Mouse (Mus musculus) right cerebral cortex, postnatal 36 days (tissue): ENCODE results near the gene Hist1h3i.
"Not testable (repeated sequence)": the region's sequence is repeated elsewhere in the genome, so short reads cannot be mapped to it uniquely, and the experiment has no call there.

ENCODE experiments used
- DNase-seq, 2 experiments: peaks; one replicate each; pipeline ENCODE4 v3.0.0; 2022; ENCODE audit warnings: low spot score in 2 of 2, mixed read lengths in 1 of 2

Hist1h3i gene

DNA sequence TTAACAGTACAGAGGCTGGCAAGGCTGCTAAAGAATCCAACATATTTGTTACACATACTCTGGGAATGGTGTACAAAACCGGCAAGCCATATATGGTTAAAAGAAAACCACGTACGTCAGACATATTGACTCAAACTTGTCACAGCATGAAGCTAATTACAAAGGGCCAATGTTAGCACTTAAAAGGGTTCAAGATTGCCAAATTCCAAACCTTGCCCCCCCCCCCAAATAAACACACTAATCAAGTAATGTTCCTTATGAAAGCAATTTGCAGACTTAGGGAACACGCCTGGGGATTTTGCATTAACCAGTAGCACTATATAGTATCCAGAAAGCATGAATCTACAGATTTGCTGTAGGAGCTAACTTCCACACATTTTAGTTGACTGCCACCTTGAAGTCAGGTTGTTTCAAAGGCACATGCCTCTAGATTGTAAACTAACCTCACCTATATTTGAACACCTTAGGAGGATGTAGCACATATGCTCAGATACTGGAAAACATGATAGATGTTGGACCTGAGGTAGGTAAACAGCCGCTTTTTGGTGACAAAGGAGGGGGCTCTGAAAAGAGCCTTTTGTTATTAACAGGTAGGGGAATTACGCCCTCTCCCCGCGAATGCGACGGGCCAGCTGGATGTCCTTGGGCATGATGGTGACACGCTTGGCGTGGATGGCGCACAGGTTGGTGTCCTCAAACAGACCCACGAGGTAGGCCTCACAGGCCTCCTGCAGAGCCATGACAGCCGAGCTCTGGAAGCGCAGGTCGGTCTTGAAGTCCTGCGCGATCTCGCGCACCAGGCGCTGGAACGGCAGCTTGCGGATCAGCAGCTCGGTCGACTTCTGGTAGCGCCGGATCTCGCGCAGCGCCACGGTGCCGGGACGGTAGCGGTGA lies 562 bp downstream of the Hist1h3i start:
- peak; percentile 9 to 11 for DNase-seq

DNA sequence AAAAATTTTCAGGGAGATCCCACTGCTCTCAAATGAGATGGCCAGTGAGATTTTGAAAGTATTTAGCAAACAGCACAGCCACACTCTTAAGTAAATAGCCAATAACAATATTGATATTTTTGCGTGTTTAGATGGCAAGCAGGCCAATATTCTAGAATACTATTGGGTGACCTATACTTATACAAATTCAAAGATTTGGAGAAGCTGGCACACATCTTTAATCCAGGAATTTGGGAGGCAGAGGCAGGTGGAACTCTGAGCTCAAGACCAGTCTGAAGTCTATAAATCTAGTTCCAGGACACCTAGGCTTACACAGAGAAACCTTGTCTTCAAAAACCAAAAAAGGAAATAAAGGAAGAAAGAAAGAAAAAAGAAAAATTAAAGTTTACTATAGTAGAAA lies 1.5 kb downstream of the Hist1h3i start:
- no peak for DNase-seq

DNA sequence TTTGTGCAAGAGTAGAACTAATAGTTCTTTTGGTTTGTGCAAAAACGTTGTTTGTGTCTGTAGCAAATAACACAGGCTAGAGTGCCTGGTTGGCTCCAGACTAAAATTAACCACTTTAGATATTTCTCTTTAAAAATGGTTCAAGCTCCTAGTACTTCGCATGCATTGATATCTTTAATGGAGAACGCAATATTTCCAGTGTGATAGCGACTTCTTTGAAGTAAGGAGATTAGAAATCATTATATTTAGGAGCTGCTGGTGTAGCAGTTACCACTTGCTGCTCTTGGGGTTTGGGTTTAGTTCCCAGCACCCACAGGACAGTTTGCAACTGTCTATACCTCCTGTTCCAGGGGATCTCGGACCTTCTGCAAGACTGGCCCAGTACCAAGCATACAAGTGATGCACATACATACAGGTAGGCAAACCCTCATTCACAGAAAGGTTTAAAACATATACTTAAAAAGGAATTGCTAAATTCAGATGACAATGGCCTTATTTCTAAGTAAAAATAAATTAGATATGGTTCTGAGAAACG lies 2.1 kb downstream of the Hist1h3i start:
- DNase-seq = no peak

DNA sequence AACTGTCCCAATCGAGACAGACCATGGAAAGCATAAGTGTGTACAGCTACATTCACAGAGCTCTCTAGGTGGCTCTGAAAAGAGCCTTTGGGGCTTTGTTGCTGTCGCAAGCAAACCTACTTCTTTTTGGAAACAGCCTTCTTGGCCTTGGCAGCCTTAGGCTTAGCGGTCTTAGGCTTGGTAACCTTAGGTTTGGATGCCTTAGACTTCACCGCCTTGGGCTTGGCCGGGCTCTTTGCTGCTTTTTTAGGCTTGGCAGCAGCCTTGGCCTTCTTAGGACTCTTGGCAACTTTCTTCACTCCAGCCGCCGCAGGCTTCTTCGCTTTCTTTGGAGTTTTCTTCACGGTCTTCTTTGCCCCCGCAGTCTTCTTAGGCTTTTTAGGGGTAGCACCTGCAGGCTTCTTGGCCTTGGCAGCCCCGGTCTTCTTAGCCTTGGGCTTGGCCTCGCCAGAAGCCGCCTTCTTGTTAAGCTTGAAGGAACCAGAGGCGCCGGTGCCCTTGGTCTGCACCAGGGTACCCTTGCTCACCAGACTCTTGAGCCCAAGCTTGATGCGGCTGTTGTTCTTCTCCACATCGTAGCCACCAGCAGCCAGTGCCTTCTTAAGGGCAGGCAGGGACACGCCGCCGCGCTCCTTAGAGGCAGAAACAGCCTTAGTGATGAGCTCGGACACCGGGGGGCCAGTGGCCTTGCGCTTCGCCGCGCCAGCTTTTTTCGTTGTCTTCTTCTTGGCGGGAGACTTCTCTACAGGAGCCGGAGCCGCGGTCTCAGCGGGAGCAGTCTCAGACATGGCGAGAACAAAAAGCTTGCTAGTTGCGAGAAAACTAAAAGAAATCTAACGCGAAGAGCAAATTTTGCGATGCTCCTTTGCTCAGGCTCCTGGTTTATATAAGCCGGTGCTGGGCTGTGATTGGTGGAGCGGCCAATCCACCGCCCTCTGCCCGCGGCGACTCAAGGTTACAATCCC lies 3.1 kb downstream of the Hist1h3i start, which contains the start of gene Hist1h1b:
Hist1h1b (minus strand) TSS at position 859 of the 965 bp plus-strand sequence.
- DNase-seq = peak; percentile 36 to 57

DNA sequence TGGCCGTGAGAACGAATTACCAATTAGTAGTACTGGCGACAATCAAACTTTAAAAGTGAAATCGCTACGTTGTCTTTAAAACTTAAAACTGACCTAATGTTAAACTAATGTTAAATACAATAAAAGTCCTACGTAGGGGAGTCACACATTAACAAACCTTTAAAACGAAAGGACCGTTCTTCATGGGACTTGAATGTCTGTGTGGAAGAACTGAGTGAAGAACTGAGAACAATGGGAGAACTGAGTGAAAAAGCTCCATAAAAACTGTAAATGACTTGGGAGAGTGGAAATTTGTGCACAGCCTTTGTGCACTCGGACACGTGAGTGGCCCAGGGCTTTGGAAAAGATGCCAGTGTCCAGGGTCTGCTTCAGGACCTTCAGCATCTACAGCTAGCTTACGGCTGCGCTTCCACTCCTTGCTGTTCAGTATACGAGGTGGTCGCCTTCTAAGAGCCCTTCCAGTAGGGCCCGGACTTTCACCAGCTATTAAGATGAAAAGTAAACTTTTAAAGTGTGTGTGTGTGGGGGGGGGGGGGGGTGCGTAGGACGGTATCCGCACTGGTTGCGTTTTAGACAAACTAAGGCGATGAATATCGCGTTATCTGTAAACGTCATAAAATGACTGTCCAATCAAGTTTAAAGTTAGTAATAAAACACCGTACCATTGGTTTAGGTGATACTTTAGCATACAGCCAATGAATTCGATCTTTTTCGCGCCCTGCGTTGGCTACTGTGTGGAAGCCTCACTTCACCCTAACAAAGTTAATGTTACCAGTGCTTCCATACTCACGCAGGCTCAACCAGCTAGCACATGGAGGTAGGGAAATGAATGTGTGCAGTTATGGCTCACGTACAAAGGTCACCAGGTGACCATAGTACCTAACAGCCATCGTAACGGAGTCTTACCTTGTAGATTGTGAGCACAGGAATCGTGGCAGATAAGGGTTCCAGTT lies 4.1 kb downstream of the Hist1h3i start:
- peak; percentile 53 to 68 for DNase-seq

DNA sequence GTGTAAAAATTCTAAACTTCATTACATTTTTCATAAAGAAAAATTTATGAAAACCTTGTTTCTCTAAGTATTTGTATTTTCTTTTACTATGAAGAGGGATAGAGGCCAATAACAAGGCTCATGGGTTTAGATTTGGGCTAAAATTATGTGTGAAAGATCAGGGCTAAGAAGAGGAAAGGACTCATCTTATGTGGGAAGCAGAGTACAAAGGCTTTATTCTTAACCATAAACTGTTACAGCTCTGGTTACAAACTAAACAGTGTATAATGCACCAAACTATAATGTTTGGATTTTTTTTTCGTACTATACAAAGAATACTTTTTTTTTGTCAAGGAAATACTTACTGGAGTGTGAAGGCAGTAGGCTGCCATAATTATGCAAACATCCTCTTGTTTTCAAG lies 27.5 kb downstream of the Hist1h3i start:
- DNase-seq = no peak

DNA sequence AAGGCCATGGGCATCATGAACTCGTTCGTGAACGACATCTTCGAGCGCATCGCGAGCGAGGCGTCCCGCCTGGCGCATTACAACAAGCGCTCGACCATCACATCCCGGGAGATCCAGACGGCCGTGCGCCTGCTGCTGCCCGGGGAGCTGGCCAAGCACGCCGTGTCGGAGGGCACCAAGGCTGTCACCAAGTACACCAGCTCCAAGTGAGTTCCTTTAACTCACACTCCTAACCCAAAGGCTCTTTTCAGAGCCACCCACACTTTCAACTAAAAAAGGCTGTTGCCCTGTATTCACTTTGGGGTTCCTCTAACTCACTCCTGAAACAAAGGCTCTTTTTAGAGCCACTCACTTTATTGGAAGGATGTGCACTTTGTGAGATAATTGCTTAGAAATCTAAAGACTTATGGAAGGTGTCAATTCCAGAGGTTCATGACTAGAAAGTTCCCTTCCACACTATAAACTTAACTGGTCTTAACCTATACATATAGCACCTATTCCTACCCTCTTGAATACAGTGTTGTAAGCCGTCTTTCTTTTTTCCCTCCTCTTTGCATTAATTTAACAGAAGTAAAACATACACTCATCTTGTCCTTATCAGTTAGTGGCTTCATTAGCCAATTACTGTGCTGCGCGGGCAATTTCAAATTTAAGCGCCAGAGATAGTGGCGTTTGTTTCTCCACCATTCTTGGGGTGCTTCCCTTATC lies 28.7 kb downstream of the Hist1h3i start:
- not testable (repeated sequence) for DNase-seq

DNA sequence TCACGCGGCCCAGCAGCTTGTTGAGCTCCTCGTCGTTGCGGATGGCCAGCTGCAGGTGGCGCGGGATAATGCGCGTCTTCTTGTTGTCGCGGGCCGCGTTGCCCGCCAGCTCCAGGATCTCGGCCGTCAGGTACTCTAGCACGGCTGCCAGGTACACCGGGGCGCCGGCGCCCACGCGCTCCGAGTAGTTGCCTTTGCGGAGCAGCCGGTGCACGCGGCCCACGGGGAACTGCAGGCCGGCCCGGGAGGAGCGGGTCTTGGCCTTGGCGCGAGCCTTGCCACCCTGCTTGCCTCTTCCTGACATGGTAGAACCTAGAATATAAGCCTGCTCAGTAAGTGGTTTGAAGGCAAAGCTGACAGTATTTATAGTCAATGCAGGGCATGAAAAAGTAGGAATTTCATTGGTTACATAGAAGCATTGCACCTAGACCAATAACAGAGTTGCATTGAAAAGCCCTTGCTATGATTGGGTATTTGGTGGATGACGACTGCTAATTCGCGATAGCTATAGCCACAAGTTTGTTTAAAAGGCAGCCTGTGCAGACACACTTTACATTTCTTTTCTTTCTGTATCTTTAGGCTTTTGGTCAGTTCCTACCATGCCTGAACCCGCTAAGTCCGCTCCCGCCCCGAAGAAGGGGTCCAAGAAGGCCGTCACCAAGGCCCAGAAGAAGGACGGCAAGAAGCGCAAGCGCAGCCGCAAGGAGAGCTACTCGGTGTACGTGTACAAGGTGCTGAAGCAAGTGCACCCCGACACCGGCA lies 29.5 kb downstream of the Hist1h3i start, which contains the start of the genes Hist1h2ak and Hist1h2bn:
Hist1h2ak (minus strand) TSS at position 304 of the 762 bp plus-strand sequence.
Hist1h2bn (plus strand) TSS at position 600 of the 762 bp plus-strand sequence.
- DNase-seq = peak; percentile 61 to 85

DNA sequence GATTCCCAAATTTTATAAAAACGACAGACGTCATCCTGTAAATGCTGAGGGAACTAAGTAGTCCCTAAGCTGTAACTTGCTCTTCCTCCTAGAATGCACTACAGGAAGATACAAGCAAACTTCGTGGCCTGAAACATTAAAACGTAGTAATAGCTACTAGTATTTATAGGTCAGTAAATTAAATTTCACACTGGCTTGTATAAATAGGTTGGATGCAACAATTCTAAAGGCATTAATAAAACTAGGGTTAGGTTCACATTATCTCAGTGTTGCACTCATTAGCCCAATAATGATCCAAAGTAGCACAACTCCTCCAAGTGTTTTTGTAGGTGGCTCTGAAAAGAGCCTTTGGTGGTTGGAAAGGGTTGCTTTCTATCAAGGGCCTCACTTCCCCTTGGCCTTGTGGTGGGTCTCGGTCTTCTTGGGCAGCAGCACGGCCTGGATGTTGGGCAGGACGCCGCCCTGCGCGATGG lies 30.1 kb downstream of the Hist1h3i start:
- no peak for DNase-seq

DNA sequence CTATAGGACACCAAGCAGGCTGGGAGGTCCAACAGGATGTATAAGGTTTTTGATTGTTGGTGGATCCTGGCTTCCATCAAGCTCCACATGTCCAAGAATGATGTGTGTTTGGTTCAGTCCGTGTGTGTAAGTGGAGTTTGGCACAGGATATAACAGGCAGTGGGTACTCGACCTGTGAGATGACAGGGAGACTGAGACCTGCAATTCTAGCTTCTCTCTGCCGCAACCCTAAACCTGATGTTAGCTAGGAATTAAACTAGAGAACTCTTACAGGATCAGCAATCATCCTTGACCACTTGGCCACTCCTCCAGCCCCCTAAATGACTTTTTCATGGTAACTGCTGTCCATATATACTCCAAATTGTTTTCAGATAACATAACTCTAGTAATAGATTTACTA lies 30.8 kb downstream of the Hist1h3i start:
- no peak for DNase-seq

DNA sequence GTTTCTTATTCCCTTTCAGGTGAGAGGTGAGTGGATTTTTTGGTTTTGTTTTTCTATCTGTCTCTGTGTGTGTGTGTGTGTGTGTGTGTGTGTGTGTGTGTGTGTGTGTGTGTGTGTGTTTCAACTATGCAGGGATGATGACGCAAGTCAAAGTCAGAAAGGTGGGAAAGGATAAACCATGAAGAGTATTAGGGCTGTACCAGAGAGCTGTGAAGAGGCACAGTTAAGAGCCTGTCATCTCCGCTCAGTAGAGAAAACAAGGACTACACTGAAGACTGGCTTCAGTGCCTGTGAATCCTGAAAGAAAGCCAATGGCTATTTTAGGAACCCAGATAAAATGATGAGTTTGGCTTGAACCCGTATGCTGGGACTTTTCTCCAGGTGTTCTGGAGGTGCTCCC lies 31.3 kb downstream of the Hist1h3i start:
- no peak for DNase-seq

DNA sequence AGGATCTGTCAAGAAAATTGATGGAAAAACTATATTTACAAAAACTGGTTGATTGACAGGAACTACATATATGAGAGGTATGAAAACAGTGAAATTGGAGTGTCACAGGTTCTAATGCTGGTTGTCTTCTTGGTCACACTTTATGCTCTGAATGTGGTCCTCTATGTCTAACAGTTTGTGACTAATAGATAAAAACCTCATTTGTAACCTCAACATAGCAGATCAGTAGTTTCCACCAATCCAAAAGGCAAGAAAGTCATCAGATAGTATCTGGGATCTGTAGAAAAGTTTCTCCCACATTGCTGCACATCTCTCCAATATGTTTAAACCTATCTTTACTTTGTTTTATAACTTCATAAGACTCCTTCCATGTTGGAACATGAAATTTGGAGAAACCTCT lies 31.8 kb downstream of the Hist1h3i start:
- DNase-seq = no peak

DNA sequence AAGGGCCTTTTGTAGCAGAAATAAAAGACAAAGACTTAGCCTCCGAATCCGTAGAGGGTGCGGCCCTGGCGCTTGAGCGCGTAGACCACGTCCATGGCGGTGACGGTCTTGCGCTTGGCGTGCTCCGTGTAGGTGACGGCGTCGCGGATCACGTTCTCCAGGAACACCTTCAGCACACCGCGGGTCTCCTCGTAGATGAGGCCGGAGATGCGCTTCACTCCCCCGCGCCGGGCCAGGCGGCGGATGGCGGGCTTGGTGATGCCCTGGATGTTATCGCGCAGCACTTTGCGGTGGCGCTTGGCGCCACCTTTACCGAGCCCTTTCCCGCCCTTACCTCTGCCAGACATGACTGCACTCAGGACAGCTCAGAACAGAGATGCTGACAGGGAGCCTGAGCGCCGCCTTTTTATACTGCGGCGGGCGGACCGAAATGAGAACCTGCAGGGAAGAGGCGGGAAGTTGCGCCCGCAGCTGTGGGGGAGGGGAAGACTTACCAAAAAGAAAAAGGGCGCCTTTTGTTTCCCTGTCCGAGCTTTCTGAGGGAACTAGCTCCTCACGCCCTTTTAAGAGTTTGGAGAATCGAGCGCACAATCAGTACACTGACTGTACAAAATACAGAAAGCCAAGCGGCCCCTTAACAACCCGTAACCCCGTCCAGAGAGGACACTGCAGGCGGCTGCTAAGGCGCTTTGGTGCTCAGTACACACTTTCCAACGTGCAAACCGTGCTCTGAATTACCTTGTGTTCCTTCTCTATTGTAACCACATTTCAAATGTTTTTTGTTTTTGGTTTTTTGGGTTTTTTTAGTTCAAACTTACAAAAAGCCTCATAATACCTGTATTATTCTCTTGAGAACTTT lies 32.8 kb downstream of the Hist1h3i start, which contains the start of gene Hist1h4k:
Hist1h4k (minus strand) TSS at position 347 of the 859 bp plus-strand sequence.
- DNase-seq = peak; percentile 92 to 93

DNA sequence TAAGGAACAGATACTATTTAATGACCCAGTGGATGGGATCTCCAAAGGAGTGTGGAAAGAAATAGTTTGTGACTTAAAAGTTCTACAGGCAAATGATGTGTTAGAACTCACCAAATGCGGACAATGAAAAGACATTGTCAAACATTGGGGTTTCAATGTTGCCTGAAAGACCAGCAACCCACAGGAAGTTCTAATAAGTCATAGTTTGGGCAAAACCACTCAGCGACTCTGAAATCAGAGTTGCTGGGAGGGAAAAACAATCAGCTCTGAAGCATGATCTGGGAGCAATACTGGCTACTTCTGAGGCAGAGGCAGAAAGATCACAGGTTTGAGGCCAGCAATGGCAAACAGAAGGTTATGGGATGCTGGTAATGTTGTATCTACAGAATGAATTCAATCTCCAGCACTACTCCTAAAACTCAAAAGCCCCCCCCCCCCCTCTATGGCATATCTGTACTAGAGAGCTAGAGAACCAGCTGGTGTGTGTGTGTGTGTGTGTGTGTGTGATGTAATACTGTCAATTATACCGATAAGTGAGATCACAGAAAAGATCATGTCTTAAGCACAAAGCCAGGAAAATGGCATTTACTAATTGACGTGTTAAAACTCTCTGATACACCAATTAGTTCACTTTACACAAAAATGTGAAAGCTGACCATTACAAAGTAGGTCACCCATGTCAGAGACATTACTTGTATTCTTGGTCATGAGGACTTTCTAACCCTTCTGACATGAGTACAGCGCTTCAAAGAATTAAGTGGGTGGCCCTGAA lies 33.6 kb downstream of the Hist1h3i start:
- no peak for DNase-seq

DNA sequence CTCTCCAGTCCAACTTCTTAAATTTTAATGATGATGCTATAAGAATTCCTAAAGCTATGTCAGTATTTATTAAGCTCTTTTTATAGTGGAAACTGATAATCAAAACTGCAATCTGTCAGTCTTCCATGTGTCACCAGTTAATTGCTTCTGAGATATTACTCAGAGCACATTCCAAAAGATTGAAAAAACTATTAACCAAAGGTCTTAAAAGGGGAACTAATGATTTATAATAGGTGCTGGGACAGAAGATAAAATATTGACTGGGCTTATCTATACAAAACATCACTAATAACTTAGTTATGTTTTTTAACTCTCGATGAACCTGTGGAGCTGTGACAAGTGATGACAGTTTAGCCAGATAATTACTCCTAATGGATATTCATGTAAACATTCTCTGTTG lies 38.2 kb downstream of the Hist1h3i start:
- no peak for DNase-seq

DNA sequence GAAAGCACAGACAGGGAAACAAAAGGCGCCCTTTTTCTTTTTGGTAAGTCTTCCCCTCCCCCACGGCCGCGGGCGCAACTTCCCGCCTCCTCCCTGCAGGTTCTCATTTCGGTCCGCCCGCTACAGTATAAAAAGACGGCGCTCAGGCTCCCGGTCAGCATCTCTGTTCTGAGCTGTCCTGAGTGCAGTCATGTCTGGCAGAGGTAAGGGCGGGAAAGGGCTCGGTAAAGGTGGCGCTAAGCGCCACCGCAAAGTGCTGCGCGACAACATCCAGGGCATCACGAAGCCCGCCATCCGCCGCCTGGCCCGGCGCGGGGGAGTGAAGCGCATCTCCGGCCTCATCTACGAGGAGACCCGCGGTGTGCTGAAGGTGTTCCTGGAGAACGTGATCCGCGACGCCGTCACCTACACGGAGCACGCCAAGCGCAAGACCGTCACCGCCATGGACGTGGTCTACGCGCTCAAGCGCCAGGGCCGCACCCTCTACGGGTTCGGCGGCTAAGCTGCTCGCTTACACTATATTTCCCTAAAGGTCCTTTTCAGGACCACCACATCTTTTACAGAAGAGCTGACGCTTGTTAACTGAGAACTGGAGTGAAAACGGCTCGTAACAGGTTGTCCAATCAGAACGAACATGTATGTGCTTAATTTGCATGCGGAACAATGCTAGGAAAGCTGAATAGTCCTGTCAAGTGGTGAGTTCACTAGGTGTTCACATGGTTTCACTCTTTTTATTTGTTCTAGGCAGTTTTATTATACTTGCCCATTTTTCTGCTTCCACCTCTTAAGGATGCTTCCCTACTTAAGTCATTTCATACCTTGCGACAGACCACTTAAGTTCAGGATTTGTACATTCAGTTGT lies 48.0 kb downstream of the Hist1h3i start, which contains the start of gene Hist1h4j:
Hist1h4j (plus strand) TSS at position 159 of the 862 bp plus-strand sequence.
- peak; percentile 54 to 69 for DNase-seq
